Mouse (Mus musculus) testis, adult 2 months (tissue): Measurements from ENCODE around the gene Rrp1b.

Experiments used
- CTCF ChIP-seq: fragments of 200-500 bp; IDR thresholded peaks from 2 replicates; pipeline ENCODE4 v1.5.1; 2012; ENCODE audit warnings: low read depth, mild to moderate bottlenecking, inconsistent platforms, low read length, moderate library complexity; ENCODE audit not compliant: control insufficient read depth, insufficient read depth, insufficient replicate concordance
- POLR2A ChIP-seq: fragments of 200-500 bp; IDR thresholded peaks from 2 replicates; pipeline ENCODE4 v1.6.1; 2012; ENCODE audit warnings: low read depth, mild to moderate bottlenecking, inconsistent platforms, low read length, moderate library complexity; ENCODE audit not compliant: control insufficient read depth

DNA sequence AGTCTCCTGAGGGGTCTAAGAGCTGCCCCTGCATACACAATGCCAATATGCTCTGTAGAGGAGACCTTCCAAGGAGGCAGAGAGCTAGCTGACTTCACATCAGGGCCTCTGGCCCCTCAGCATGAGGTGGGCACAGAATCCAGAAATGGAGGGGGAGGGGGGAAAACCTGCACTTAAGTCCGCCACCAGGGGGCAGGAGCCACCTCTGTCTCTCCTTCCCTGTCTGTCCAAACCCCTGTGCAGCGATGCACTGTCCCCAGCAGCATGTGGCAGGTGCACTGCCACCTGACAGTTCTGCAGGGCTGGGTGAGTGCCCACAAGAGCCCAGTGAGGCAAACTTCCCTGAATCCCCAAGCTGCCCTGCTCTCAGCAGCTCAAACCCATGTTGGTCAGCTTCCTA lies 39.3 kb downstream of the Rrp1b start:
- TF ChIP-seq POLR2A (no peak), CTCF (peak; percentile 63)
